ENCODE assay signal across 38 mouse cellular contexts in the genomic region with DNA sequence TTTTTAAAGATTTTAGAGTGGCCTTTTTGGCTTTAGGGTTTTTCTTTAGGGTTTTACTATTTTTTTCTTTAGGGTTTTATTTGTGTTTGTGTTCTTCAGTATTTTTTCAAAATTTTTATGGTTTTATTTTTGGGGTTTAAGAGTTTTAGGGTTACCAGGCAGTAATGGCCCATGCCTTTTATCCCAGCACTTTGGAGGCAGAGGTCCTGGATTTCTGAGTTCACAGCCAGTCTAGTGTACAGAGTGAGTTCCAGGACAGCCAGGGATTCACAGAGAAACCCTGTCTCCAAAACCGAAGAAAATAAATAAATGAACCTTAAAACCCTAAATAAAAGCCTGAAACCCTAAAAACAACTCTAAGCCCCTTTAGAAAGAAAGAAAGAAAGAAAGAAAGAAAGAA. TPM values are rescaled to one million over a fixed set of nuclear protein-coding genes. Genes with fewer than 3 reads are reported as not detected.
"Had no signal": no experiment of that assay in that cellular context is flagged by ENCODE, and none has a peak within 500 bp of the region (broad histone marks: within the 10 kb centered on the region; RNA-seq: fewer than 3 reads in every experiment).

No protein-coding gene starts in this region.

- H3K36me3 ChIP-seq: embryonic facial prominence, embryonic 10.5 days; embryonic facial prominence, embryonic 12.5 days; embryonic facial prominence, embryonic 13.5 days; embryonic facial prominence, embryonic 15.5 days; forebrain, embryonic 12.5 days; forebrain, embryonic 15.5 days; heart, embryonic 10.5 days had no signal

- H3K27me3 ChIP-seq: embryonic facial prominence, embryonic 12.5 days; embryonic facial prominence, embryonic 13.5 days; embryonic facial prominence, embryonic 15.5 days; forebrain, embryonic 12.5 days; forebrain, embryonic 13.5 days; forebrain, embryonic 15.5 days had no signal

- H3K9me3 ChIP-seq: embryonic facial prominence, embryonic 10.5 days; embryonic facial prominence, embryonic 12.5 days; embryonic facial prominence, embryonic 13.5 days; embryonic facial prominence, embryonic 15.5 days; forebrain, embryonic 15.5 days; heart, embryonic 10.5 days had no signal

- H3K27ac ChIP-seq: embryonic facial prominence, embryonic 10.5 days; embryonic facial prominence, embryonic 12.5 days; embryonic facial prominence, embryonic 13.5 days; embryonic facial prominence, embryonic 15.5 days; forebrain, embryonic 12.5 days; forebrain, embryonic 13.5 days; forebrain, embryonic 15.5 days; gastrocnemius, adult 2 months; heart, adult 2 months; heart, embryonic 10.5 days had no signal

- DNase-seq: cerebellum, adult 9-10 months; cerebellum, adult 9-11 months; cerebellum, postnatal 10 days; cerebellum, postnatal 14 days; cerebellum, postnatal 25 days; cerebellum, postnatal 36 days; embryo, embryonic 11 days; forebrain, postnatal 0 days; gastrocnemius, adult 2 months; gastrocnemius, postnatal 10 days; gastrocnemius, postnatal 14 days; gastrocnemius, postnatal 25 days; gastrocnemius, postnatal 36 days; heart, adult 18-20 months; heart, adult 2 months had no signal

- H3K4me3 ChIP-seq: embryonic facial prominence, embryonic 10.5 days; embryonic facial prominence, embryonic 12.5 days; embryonic facial prominence, embryonic 13.5 days; embryonic facial prominence, embryonic 15.5 days; erythroblast, embryonic 14.5 days; forebrain, embryonic 12.5 days; forebrain, embryonic 13.5 days; forebrain, embryonic 15.5 days; gastrocnemius, adult 2 months; heart, adult 2 months; heart, embryonic 10.5 days had no signal

- H3K4me1 ChIP-seq: embryonic facial prominence, embryonic 10.5 days; embryonic facial prominence, embryonic 12.5 days; embryonic facial prominence, embryonic 13.5 days; embryonic facial prominence, embryonic 15.5 days; forebrain, embryonic 12.5 days; forebrain, embryonic 13.5 days; forebrain, embryonic 15.5 days; heart, embryonic 10.5 days had no signal

RNA-seq across cellular contexts. Expression of a gene that starts 34.5 kb away (rescaled TPM):
- total RNA-seq: common myeloid progenitor, adult 5-6 weeks; forebrain, postnatal 0 days; gastrocnemius, adult 18-20 months; gastrocnemius, adult 2 months; gastrocnemius, adult 8-10 months; gastrocnemius, postnatal 10 days; gastrocnemius, postnatal 14 days; gastrocnemius, postnatal 25 days; gastrocnemius, postnatal 36 days; gastrocnemius, postnatal 4 days; granulocyte monocyte progenitor cell, adult 5-6 weeks; heart, adult 18-20 months; heart, adult 2 months; heart, adult 8-10 months had no signal
- polyA plus RNA-seq: cortical plate, adult 2 months; embryonic facial prominence, embryonic 10.5 days; embryonic facial prominence, embryonic 11.5 days; embryonic facial prominence, embryonic 12.5 days; embryonic facial prominence, embryonic 13.5 days; embryonic facial prominence, embryonic 14.5 days; embryonic facial prominence, embryonic 15.5 days; erythroblast, embryonic 14.5 days; forebrain, embryonic 11.5 days; forebrain, embryonic 12.5 days; forebrain, embryonic 13.5 days; forebrain, embryonic 14.5 days; forebrain, embryonic 15.5 days; forebrain, embryonic 16.5 days; forebrain, postnatal 0 days; frontal cortex, adult 2 months; gonadal fat pad, adult 2 months; heart, adult 2 months; heart, embryonic 10.5 days had no signal
